Mouse (Mus musculus): Measurements from ENCODE around the gene Amd2. TPM values are rescaled to one million over a fixed set of nuclear protein-coding genes. Genes with fewer than 3 reads are reported as not detected.

Gene Amd2
- total and polyA plus RNA-seq, 3 experiments = 6.4 to 49.6 (median 15.0) TPM

DNA sequence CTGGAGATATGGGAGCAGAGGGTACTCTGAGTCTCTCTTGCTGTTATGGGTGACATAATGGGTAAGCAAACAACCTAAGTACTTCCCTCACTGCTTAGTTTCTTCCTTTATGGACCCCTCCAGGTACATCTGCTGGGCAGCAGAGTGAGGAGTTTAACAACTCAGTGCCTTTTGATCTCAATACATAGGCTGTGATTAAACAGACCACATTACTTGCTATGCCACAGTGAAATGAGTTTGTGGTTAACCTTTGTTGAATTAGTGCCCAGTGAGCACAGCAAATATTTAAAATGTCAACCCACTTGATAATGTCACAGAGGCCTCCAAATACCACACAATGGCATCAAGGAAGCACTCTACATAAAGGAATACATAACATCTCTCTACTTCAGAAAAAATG lies 2.6 kb upstream of the Amd2 start:
- Histone ChIP-seq H3K4me1 (ENCODE audit: control insufficient read depth in 1 of 2, insufficient read depth in 2 of 2) (peaks cover 0 to 3% of the 10 kb centered on the region in 2 experiments; a peak in 1 of 4 replicates), H3K27ac (ENCODE audit: insufficient read depth, low read depth) (no peak overlapping the region), H3K4me3 (replicated peaks in 1 of 3; ENCODE audit: low read depth in 2 of 3, low read length in 2 of 3, poor library complexity in 1 of 3) (no peak overlapping the region), H3K9me3 (replicated peaks; ENCODE audit: low read length) (no peaks in the 10 kb centered on the region), H3K27me3 (replicated peaks) (no peaks in the 10 kb centered on the region), H3K79me2 (replicated peaks; ENCODE audit: control insufficient read depth, extremely low read depth, insufficient read depth, poor library complexity, severe bottlenecking) (no peaks in the 10 kb centered on the region), H3K4me2 (ENCODE audit: insufficient read depth, low read depth, poor library complexity, severe bottlenecking) (no peak overlapping the region), H3K36me3 (replicated peaks in 1 of 2; ENCODE audit: control insufficient read depth in 1 of 2, insufficient read depth in 1 of 2, low read length in 1 of 2) (no peaks in the 10 kb centered on the region), H3K9ac (ENCODE audit: insufficient read depth, low read depth) (no peak overlapping the region)
- dilution Hi-C loops (cut with MboI; ENCODE audit: extremely low pct_ligation_motif_present, extremely low pct_unique_long_range_greater_than_20kb, low sequenced_read_pairs) = no loop called here
- no peak for DNase-seq (ENCODE audit: extremely low read depth)
- in situ Hi-C loops (cut with MboI; ENCODE audit: low pct_ligation_motif_present, low pct_unique_long_range_greater_than_20kb, low sequenced_read_pairs) = no loop called here
- TF ChIP-seq POLR2AphosphoS2 (IDR thresholded peaks at IDR 0.05; ENCODE audit: low read depth, low read length) (no peak), MAZ (IDR thresholded peaks at IDR 0.05; ENCODE audit: low read depth, low read length) (no peak), BHLHE40 (IDR thresholded peaks at IDR 0.05; ENCODE audit: low read depth, low read length) (no peak), USF2 (conservative IDR thresholded peaks at IDR 0.05; ENCODE audit: low read depth, low read length) (no peak), ETS1 (conservative IDR thresholded peaks at IDR 0.05; ENCODE audit: low read depth, low read length) (no peak), MAX (IDR thresholded peaks at IDR 0.05; ENCODE audit: low read length) (no peak), MXI1 (IDR thresholded peaks at IDR 0.05; ENCODE audit: low read depth, low read length) (no peak), SIN3A (IDR thresholded peaks at IDR 0.05; ENCODE audit: low read length) (no peak), RCOR1 (conservative IDR thresholded peaks at IDR 0.05; ENCODE audit: low read depth, low read length) (no peak), NRF1 (IDR thresholded peaks at IDR 0.05; ENCODE audit: low read depth, low read length) (no peak), UBTF (IDR thresholded peaks at IDR 0.05; ENCODE audit: low read depth, low read length) (no peak), E2F4 (IDR thresholded peaks at IDR 0.05; ENCODE audit: insufficient replicate concordance, low read depth, low read length) (no peak), CHD2 (IDR thresholded peaks at IDR 0.05; ENCODE audit: low read length) (no peak)
